Mouse (Mus musculus) testis, adult 2 months (tissue): Measurements from ENCODE around the gene Slc24a4.

Experiments
- CTCF ChIP-seq: fragments of 200-500 bp; IDR thresholded peaks from 2 replicates; pipeline ENCODE4 v1.5.1; 2012; ENCODE audit warnings: low read depth, mild to moderate bottlenecking, inconsistent platforms, low read length, moderate library complexity; ENCODE audit not compliant: control insufficient read depth, insufficient read depth, insufficient replicate concordance
- POLR2A ChIP-seq: fragments of 200-500 bp; IDR thresholded peaks from 2 replicates; pipeline ENCODE4 v1.6.1; 2012; ENCODE audit warnings: low read depth, mild to moderate bottlenecking, inconsistent platforms, low read length, moderate library complexity; ENCODE audit not compliant: control insufficient read depth

GRCm38 (mm10) chr12:102251985-102252384, 123.5 kb downstream of the Slc24a4 start:
- no peak for TF ChIP-seq CTCF
- no peak for TF ChIP-seq POLR2A
